Mouse (Mus musculus) bone marrow, adult 2 months (tissue): ENCODE data around the gene Olfr1417. TPM values are rescaled to one million over a fixed set of nuclear protein-coding genes. Genes with fewer than 3 reads are reported as not detected.

Source experiments
- H3K27ac ChIP-seq: fragments of 200-500 bp; 2 replicates; pipeline ENCODE4 v1.5.1; 2012; ENCODE audit warnings: low read depth, mild to moderate bottlenecking, control low read depth, inconsistent platforms, low read length; ENCODE audit not compliant: control insufficient read depth, poor library complexity, insufficient read depth
- H3K4me1 ChIP-seq: fragments of 200-500 bp; 2 replicates; pipeline ENCODE4 v1.6.1; 2011; ENCODE audit warnings: low read length; ENCODE audit not compliant: control insufficient read depth, insufficient read depth
- H3K4me3 ChIP-seq: fragments of 200-500 bp; replicated peaks from 2 replicates; pipeline ENCODE3; 2011; ENCODE audit warnings: mild to moderate bottlenecking, low read depth, low read length, control low read depth; ENCODE audit not compliant: control insufficient read depth
- CTCF ChIP-seq: fragments of 200-500 bp; IDR thresholded peaks from 2 replicates; pipeline ENCODE4 v1.5.1; 2011; ENCODE audit warnings: low read length, control low read depth; ENCODE audit not compliant: control insufficient read depth, insufficient read depth
- POLR2A ChIP-seq: fragments of 200-500 bp; IDR thresholded peaks from 2 replicates; pipeline ENCODE4 v1.6.1; 2011; ENCODE audit warnings: low read depth, mild to moderate bottlenecking, control low read depth, low read length, borderline replicate concordance; ENCODE audit not compliant: control insufficient read depth
- WGBS: fragments of 180-500 bp; shearing (Covaris S2); methylation state at CpG from one replicate; pipeline ENCODE4 v1.1.7; 2018; 5-methylcytosine and 5-hydroxymethylcytosine counted together
- polyA plus RNA-seq: library from polyadenylated mRNA; stranded (reverse); fragments of >200 nt; gene quantifications from 2 replicates; pipeline ENCODE4 v1.2.4, GENCODE M21; 2011; ENCODE audit warnings: low replicate concordance; ENCODE audit not compliant: missing spikeins, insufficient read depth, insufficient read length

The Olfr1417 gene
- polyA plus RNA-seq, 1 experiment = not detected

GRCm38 (mm10) chr19:11846333-11846732 lies 7.3 kb upstream of the Olfr1417 start:
- no peak overlapping the region for H3K27ac ChIP-seq
- 48% methylated on average over 4 of the region's 4 CpGs for WGBS
- no peaks in the 10 kb centered on the region for H3K4me1 ChIP-seq
- TF ChIP-seq CTCF = no peak
- no peak overlapping the region for H3K4me3 ChIP-seq

DNA sequence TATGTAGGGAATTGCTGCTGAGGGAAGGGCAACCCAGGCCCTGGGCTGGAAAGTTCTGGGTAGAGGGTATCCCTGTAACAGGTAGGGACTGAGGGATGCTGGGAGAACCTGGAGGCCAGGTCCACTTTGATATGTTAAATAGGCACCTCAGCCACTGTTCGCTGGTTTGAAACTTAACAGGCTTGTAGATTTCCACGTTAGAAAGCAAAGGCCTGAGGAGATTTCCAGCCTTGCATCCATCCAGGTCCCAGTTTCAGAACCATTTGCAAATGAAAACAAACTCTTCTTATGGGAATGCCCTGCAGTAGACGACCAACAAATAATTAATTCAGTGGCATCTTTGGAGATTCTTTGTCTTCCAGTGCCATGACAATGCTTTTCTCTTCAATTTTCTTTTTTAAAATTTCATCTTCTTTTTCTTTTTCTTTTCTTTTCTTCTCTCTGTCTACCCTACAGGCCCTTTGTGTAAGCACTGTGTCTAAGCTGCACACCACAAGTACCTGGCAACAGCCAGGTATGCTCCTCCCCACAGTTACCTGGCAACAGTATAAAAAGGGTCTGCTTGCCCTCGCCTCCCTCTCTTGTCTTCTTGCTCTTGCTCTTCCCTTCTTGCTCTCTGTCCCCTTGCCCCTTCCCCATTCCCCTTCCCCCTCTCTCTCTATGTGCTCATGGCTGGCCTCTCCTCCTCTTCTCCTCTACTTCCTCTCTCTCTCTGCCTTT lies 15.5 kb downstream of the Olfr1417 start:
- Histone ChIP-seq H3K27ac (no peak overlapping the region), H3K4me1 (no peaks in the 10 kb centered on the region; the same call in 1 of the 2 replicates), H3K4me3 (no peak overlapping the region)
- TF ChIP-seq CTCF (no peak), POLR2A (no peak)
- WGBS = 71% methylated on average over 4 of the region's 4 CpGs

DNA sequence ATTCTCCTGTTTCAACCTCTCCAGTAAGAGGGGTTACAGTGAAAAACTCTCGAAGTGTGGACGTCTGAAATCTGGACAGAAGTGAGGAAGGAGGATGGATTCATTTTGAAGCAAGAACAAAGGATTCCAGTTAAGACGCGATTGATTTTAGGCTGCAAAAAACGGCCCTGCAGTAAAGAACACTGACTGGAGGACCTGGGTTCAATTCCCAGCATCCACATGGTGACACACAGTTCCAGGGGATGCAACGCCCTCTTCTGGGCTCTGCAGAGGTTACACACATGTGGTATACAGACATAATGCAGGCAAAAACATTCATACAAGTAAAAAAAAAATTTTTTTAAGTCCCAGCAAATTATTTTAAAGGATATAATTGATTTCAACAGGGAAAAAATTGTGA lies 18.8 kb downstream of the Olfr1417 start:
- no peak overlapping the region for H3K27ac ChIP-seq
- no peaks in the 10 kb centered on the region; the same call in 1 of the 2 replicates for H3K4me1 ChIP-seq
- H3K4me3 ChIP-seq = no peak overlapping the region
- WGBS = 37% methylated on average over 6 of the region's 6 CpGs
- no peak for TF ChIP-seq CTCF
- TF ChIP-seq POLR2A = no peak

DNA sequence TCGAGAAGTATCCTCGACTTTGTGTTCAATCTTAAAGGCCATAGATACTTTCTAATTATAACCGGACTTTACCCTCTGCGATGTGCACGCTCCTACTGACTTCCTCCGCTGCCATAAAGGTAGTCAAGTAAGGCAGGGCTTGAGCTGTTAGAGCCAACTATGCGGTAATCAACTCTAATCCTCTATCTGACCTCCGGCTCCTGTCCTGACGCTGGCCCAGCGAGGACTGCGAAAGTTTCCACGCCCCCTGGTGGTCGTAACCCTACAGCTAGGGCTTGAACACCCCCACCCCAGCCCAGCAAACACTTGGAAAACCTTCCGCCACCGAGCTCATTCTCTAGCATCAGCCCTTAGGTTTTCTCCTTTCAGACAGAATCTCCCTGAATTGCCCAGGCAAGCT lies 19.2 kb downstream of the Olfr1417 start:
- WGBS = 3% methylated on average over 15 of the region's 15 CpGs
- no peaks in the 10 kb centered on the region; the same call in 1 of the 2 replicates for H3K4me1 ChIP-seq
- H3K27ac ChIP-seq = no peak overlapping the region
- peak overlapping the region; percentile 48 for H3K4me3 ChIP-seq
- TF ChIP-seq POLR2A (no peak), CTCF (peak; percentile 74)

DNA sequence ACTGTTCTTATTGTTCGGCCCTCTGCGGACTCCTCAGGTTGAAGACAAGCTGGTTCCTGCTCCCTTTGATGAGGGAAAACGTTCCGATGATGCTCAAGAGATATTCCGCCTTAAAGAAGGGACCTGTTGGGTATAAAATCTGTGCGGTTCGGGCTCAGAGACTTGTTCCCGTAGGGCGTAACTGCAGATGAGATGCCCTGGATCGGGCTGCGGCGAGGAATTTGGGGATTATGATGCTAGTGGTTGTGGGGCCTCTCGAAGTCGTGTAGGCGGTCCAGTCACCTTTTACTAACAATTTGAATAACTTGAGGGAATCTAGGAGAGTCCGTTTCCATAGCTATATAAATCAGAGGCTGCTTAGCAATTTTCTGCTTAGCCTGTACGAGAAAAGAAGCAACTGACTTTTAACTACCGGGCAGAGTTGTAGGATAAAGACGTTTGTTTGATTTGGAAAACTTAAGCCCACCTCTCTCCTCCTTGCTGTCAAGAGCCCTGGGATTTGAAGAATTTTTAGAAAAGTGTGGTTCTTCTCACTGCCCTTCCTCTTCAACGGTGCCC lies 19.8 kb downstream of the Olfr1417 start, which contains the start of gene Stx3:
TSS of gene Stx3 (minus strand) at position 261 of the 558 bp plus-strand sequence.
- peak within 1 kb of the TSS; percentile 71 for H3K27ac ChIP-seq
- no peaks in the 10 kb centered on the region; the same call in 1 of the 2 replicates for H3K4me1 ChIP-seq
- WGBS = 1% methylated on average over 20 of the region's 20 CpGs

DNA sequence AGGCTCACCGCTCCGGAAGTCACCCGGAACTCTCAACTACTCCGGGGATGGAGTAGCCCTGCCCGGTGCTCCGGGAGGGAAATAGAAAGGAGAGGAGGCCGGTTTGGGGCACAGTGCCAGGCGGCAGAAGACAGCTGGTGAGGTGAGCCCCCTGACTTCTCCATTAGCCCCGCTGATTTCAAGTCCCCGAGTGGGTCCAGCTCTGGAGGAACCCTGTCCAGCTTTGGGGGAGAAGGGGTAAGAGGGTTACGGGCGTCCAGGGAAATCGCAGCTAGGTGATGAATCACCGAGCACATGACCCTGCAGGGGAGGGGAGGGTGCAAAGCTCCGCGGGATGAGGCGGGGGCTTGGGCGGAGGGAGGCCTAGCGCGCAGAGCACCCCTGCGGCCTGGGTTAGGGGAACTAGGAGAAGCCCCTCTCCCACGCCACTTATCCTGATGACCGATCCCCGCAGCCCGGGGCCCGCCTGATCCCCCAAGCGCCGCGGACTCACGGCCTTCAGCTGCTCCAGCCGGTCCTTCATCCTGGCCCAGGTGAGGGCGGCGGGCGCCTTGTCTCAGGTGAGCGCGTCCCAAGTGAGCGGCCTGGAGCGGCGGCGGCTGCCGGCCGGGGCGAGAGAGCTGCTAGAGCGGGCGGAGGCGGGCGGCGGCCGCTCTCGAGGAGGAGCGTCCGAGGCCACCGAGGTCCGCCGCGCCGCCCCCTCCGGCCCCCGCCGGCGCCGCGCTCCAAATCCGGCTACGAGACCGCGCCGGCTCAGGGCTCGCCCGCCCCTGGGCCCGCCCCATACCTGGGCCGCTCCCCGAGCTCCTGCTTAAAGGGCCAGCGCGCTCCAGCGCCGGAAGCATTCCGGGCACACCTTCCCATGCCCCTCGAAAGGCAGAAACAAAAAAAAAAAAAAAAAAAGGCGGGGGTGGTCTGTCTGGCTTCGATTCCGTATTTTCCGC lies 20.5 kb downstream of the Olfr1417 start:
- under 1% methylated on average over 77 of the region's 83 CpGs for WGBS
- Histone ChIP-seq H3K4me3 (peak overlapping the region; percentile 65), H3K4me1 (no peaks in the 10 kb centered on the region; the same call in 1 of the 2 replicates), H3K27ac (peak overlapping the region; percentile 71)
- TF ChIP-seq POLR2A (0 out of 2 replicates have a peak, but pooled peaks have one; percentile 5), CTCF (no peak)

More for the DNA sequence above, 19.8 kb downstream of the Olfr1417 start, which contains the start of gene Stx3:
- H3K4me3 ChIP-seq = peak within 1 kb of the TSS; percentile 65
- no peak for TF ChIP-seq CTCF
- TF ChIP-seq POLR2A = no peak

GRCm38 (mm10) chr19:11817586-11817985 lies 21.4 kb downstream of the Olfr1417 start:
- H3K4me1 ChIP-seq = no peaks in the 10 kb centered on the region; the same call in 1 of the 2 replicates
- H3K27ac ChIP-seq = no peak overlapping the region
- WGBS = 44% methylated on average over 5 of the region's 5 CpGs
- H3K4me3 ChIP-seq = peak overlapping the region; percentile 7
- TF ChIP-seq CTCF (no peak), POLR2A (no peak)
